ENCODE assay signal across 8 mouse cellular contexts in genomic region chr2:118111488-118112131, GRCm38 (mm10). TPM values are rescaled to one million over a fixed set of nuclear protein-coding genes. Genes with fewer than 3 reads are reported as not detected.
DNase-seq lines count a peak whose midpoint lies in the region; ATAC-seq and TF ChIP-seq lines count a peak whose summit lies in the region.

Thbs1 (plus strand) TSS chr2:118111876.

- H3K4me2 ChIP-seq in forebrain, embryonic 16.5 days (ENCODE audit: low read length): peak within 1 kb of the TSS; percentile 83
- peak within 1 kb of the TSS; percentile 71 for H3K4me2 ChIP-seq in neural tube, embryonic 14.5 days (ENCODE audit: low read depth, low read length)

- 0% methylated on average over 36 of the region's 36 CpGs for WGBS in forebrain, embryonic 16.5 days
- under 1% methylated on average over 36 of the region's 36 CpGs for WGBS in neural tube, embryonic 14.5 days

- no peak within 1 kb of the TSS for H3K27ac ChIP-seq in forebrain, embryonic 16.5 days (ENCODE audit: low read length)
- peak within 1 kb of the TSS; percentile 61 for H3K27ac ChIP-seq in layer of hippocampus, adult 2 months
- no peak within 1 kb of the TSS for H3K27ac ChIP-seq in neural tube, embryonic 14.5 days (ENCODE audit: low read depth, low read length)

- ATAC-seq in forebrain, embryonic 16.5 days: peak; percentile 80
- peak; percentile 65 for ATAC-seq in neural tube, embryonic 14.5 days (ENCODE audit: low read depth)

- peak; percentile 53 for DNase-seq in c-Kit-positive CD71-negative TER-119-negative erythroid progenitor cells, embryonic 14.5 days (ENCODE audit: low read depth)
- DNase-seq in heart, postnatal 25 days (ENCODE audit: low spot score): peak; percentile 59
- DNase-seq in layer of hippocampus, adult 2 months (ENCODE audit: low spot score in 2 of 2): peak in 1 of 2 experiments; percentile 15
- DNase-seq in lung, adult 18-20 months: peak; percentile 76 to 84
- peak; percentile 31 for DNase-seq in thymus, postnatal 0 days (ENCODE audit: low spot score)

- H3K36me3 ChIP-seq in E14TG2a.4 (ENCODE audit: insufficient read depth, low read length): no peaks in the 10 kb centered on the region
- H3K36me3 ChIP-seq in forebrain, embryonic 16.5 days (ENCODE audit: control insufficient read depth, insufficient read depth): no peaks in the 10 kb centered on the region
- no peaks in the 10 kb centered on the region for H3K36me3 ChIP-seq in neural tube, embryonic 14.5 days (ENCODE audit: control insufficient read depth, insufficient read depth, low read length)

- H3K4me3 ChIP-seq in E14TG2a.4 (replicated peaks; ENCODE audit: low read length): peak within 1 kb of the TSS; percentile 75
- peak within 1 kb of the TSS; percentile 55 for H3K4me3 ChIP-seq in forebrain, embryonic 16.5 days (replicated peaks; ENCODE audit: low read length)
- peak within 1 kb of the TSS; percentile 58 for H3K4me3 ChIP-seq in layer of hippocampus, adult 2 months
- peak within 1 kb of the TSS; percentile 37 for H3K4me3 ChIP-seq in neural tube, embryonic 14.5 days (ENCODE audit: low read depth, low read length)

- peaks cover 21% of the 10 kb centered on the region for H3K4me1 ChIP-seq in E14TG2a.4 (replicated peaks; ENCODE audit: low read depth, low read length)
- H3K4me1 ChIP-seq in forebrain, embryonic 16.5 days (replicated peaks; ENCODE audit: control insufficient read depth, insufficient read depth, low read length): peaks cover 24% of the 10 kb centered on the region
- H3K4me1 ChIP-seq in neural tube, embryonic 14.5 days (ENCODE audit: control insufficient read depth, insufficient read depth, low read length): peaks cover 11% of the 10 kb centered on the region; the same call in 1 of the 2 replicates

- no peak for TF ChIP-seq CTCF in E14TG2a.4 (conservative IDR thresholded peaks at IDR 0.05; ENCODE audit: low read length)
- TF ChIP-seq CTCF in layer of hippocampus, adult 2 months (conservative IDR thresholded peaks at IDR 0.05): no peak

- peak within 1 kb of the TSS; percentile 50 for H3K9ac ChIP-seq in forebrain, embryonic 16.5 days (replicated peaks; ENCODE audit: low read depth, low read length)
- H3K9ac ChIP-seq in neural tube, embryonic 14.5 days (replicated peaks; ENCODE audit: low read depth, low read length): peak within 1 kb of the TSS; percentile 32

- intact Hi-C loops in heart, postnatal 25 days (cut with DNase I): loop anchor here (1.0 to 10.0 kb wide), 4 partner anchors 133 to 570 kb away; no protein-coding TSS in a partner anchor

- H3K27me3 ChIP-seq in E14TG2a.4 (ENCODE audit: insufficient read depth, low read length): peaks cover 54% of the 10 kb centered on the region
- H3K27me3 ChIP-seq in forebrain, embryonic 16.5 days (replicated peaks; ENCODE audit: control insufficient read depth, insufficient read depth, low read length): 0 out of 2 replicates have a peak, but pooled peaks cover 5% of the 10 kb centered on the region
- no peaks in the 10 kb centered on the region for H3K27me3 ChIP-seq in neural tube, embryonic 14.5 days (ENCODE audit: control insufficient read depth, insufficient read depth, low read length)

- no peaks in the 10 kb centered on the region for H3K9me3 ChIP-seq in E14TG2a.4 (ENCODE audit: low read length)
- no peaks in the 10 kb centered on the region for H3K9me3 ChIP-seq in forebrain, embryonic 16.5 days (ENCODE audit: control insufficient read depth, low read length)
- no peaks in the 10 kb centered on the region for H3K9me3 ChIP-seq in neural tube, embryonic 14.5 days (ENCODE audit: control insufficient read depth, low read length)

RNA-seq across cellular contexts. Expression of gene Thbs1, which starts in this region (rescaled TPM):
- polyA plus RNA-seq in forebrain, embryonic 16.5 days (2015; fragmentation: Nextera tagmentation; extraction: Ambion mirVana): 11.5 and 17.3 TPM in 2 replicates
- 10 to 100 TPM; 13.9 to 14.3 TPM for total RNA-seq in heart, postnatal 25 days (2021)
- 1 to 10 TPM; 2.0 to 2.8 TPM for total RNA-seq in layer of hippocampus, adult 2 months (2021)
- polyA plus RNA-seq in neural tube, embryonic 14.5 days (2014; fragmentation: Nextera tagmentation; extraction: Ambion mirVana): 4.5 and 4.9 TPM in 2 replicates
- polyA plus RNA-seq in thymus, postnatal 0 days (2015; fragmentation: Nextera tagmentation; extraction: Ambion mirVana): 1.5 and 1.8 TPM in 2 replicates
